Mouse (Mus musculus) heart, embryonic 12.5 days (tissue): ENCODE data around the gene Rsu1. TPM values are rescaled to one million over a fixed set of nuclear protein-coding genes. Genes with fewer than 3 reads are reported as not detected.

Experiments
- ATAC-seq: fragments of 200-750 bp; cut with Nextera tagmentation; 2 replicates; pipeline ENCODE4 v1.8.0; 2017; ENCODE audit warnings: moderate TSS enrichment, moderate library complexity; ENCODE audit not compliant: insufficient number of reproducible peaks, low FRiP score
- H3K27ac ChIP-seq: fragments of 300-500 bp; sonication (generic); 2 replicates; pipeline ENCODE4 v1.5.1; 2016; ENCODE audit warnings: mild to moderate bottlenecking, moderate library complexity; ENCODE audit not compliant: poor library complexity, severe bottlenecking
- H3K27me3 ChIP-seq: fragments of 300-500 bp; sonication (generic); replicated peaks from 2 replicates; pipeline ENCODE4 v1.6.1; 2016; ENCODE audit warnings: mild to moderate bottlenecking, moderate library complexity
- H3K36me3 ChIP-seq: fragments of 300-500 bp; sonication (generic); 2 replicates; pipeline ENCODE4 v1.6.1; 2016; ENCODE audit warnings: mild to moderate bottlenecking, moderate library complexity
- H3K4me1 ChIP-seq: fragments of 300-500 bp; sonication (generic); replicated peaks from 2 replicates; pipeline ENCODE4 v1.6.1; 2016; ENCODE audit warnings: mild to moderate bottlenecking
- H3K4me2 ChIP-seq: fragments of 300-500 bp; sonication (generic); 2 replicates; pipeline ENCODE4 v1.6.1; 2016; ENCODE audit warnings: mild to moderate bottlenecking, moderate library complexity
- H3K4me3 ChIP-seq: fragments of 300-500 bp; sonication (generic); 2 replicates; pipeline ENCODE4 v1.5.1; 2016; ENCODE audit warnings: mild to moderate bottlenecking
- H3K9ac ChIP-seq: fragments of 300-500 bp; sonication (generic); 2 replicates; pipeline ENCODE4 v1.6.1; 2016; ENCODE audit warnings: mild to moderate bottlenecking, moderate library complexity
- H3K9me3 ChIP-seq: fragments of 300-500 bp; sonication (generic); replicated peaks from 2 replicates; pipeline ENCODE4 v1.6.1; 2016; ENCODE audit warnings: mild to moderate bottlenecking, moderate library complexity
- WGBS: fragments of 180-500 bp; shearing (Covaris S2); methylation state at CpG from one replicate; pipeline ENCODE4 v1.1.7; 2016; 5-methylcytosine and 5-hydroxymethylcytosine counted together
- polyA plus RNA-seq: library from polyadenylated mRNA; unstranded; fragments of >200 nt; fragmentation: Nextera tagmentation; extraction: Ambion mirVana; gene quantifications from 2 replicates; pipeline ENCODE4 v1.2.1, GENCODE M21; 2016

Gene Rsu1
- 147 and 158 TPM in 2 replicates for polyA plus RNA-seq

DNA sequence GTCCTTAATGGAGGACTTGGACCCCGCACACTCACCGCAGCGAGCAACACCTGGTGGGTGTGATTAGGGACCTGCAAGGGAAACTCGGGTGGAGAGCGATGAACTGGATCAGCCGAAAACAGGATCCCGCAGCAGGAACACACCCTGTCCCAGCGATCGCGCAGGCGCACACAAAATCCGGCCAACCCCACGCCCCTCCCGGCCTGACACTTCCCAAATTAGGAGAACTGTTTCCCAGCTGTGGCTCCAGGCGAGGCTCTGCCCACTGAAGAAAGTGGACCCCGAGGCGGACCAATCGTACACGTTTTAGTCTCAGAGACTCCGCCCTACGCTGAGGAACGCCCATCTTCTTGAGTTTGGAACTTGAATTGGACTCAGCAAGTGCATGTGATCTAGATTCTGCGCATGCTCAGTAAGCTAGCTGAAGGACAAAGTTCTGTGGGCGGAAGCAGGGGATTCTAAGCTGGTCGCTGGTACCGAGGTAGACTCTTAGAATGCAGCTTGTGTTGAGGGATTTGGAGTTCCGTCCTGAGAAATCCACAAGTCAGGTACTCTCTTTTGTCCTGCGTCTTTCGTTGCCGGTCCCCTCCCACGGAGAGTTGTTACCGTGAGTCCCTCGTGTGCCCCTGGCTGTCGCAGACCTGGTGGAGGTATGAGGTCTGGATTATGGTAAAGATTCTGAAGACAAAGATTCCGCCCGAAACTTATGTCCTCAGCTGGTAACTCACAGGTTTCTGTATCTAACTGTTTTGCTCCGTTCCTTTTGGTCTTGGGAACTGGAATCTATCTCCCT, at the start of gene Rsu1:
Gene Rsu1, minus strand, starts transcription at position 251 of the 793 bp plus-strand sequence.
- Histone ChIP-seq H3K27ac (peak within 1 kb of the TSS; percentile 75), H3K4me1 (peaks cover 29% of the 10 kb centered on the region), H3K9ac (peak within 1 kb of the TSS; percentile 80), H3K4me2 (peak within 1 kb of the TSS; percentile 88), H3K9me3 (no peaks in the 10 kb centered on the region), H3K36me3 (peaks cover 13% of the 10 kb centered on the region), H3K27me3 (no peaks in the 10 kb centered on the region), H3K4me3 (peak within 1 kb of the TSS; percentile 67)
- WGBS, result under 1% methylated on average over 37 of the region's 37 CpGs
- peak; percentile 99 for ATAC-seq

DNA sequence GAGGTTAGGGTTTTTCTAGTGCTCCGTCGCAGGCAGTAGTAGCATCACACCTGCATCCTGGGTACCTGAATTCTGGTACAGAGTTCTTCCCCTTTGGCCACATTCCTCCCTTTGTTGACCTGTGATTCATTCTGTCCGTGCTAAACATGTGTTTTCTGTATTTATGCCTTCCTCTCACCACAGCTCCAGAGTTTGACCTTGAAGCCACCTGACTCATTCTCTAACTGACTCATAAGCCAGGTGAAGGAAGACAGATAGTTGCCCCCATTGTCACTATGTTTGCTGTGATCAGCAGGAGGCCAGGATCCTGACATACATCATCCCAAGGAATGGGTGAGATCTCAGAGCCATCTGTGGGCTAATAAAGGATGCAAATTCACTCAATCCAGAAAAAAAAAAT, 32.2 kb upstream of the Rsu1 start:
- Histone ChIP-seq H3K4me2 (no peak overlapping the region), H3K36me3 (no peaks in the 10 kb centered on the region), H3K27ac (no peak overlapping the region), H3K4me3 (no peak overlapping the region), H3K4me1 (no peaks in the 10 kb centered on the region), H3K27me3 (no peaks in the 10 kb centered on the region), H3K9ac (no peak overlapping the region), H3K9me3 (no peaks in the 10 kb centered on the region)
- ATAC-seq, result no peak
- WGBS, result 85% methylated on average over 3 of the region's 3 CpGs

- Histone ChIP-seq H3K4me2 (no peak overlapping the region), H3K9me3 (no peaks in the 10 kb centered on the region), H3K9ac (no peak overlapping the region), H3K27me3 (no peaks in the 10 kb centered on the region), H3K4me1 (0 out of 2 replicates have a peak, but pooled peaks cover 3% of the 10 kb centered on the region), H3K36me3 (no peaks in the 10 kb centered on the region), H3K4me3 (no peak overlapping the region), H3K27ac (no peak overlapping the region)
- WGBS, result 35% methylated on average over 3 of the region's 3 CpGs
- no peak for ATAC-seq
Observed at GRCm38 (mm10) chr2:13299031-13299430, 27.8 kb upstream of the Rsu1 start.

DNA sequence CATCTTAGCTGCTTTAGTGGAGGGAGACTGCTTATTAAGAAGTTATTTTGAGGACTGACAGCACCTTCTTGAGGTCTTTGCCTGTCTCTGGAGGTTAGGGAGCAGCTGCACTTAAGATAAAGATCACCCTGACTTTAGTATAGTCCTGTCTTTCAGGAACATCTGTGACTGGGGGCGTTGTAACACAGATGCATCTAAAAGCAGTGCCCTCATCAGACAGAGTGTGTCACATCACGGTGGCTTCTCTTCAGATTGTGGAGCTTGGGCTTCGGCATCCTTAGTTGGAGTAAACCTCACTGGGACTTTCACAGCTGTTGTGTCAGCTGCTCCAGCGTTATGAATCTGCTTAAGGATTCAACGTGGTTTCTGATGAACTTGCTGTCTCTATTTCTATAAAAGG, 26.5 kb upstream of the Rsu1 start:
- 41% methylated on average over 5 of the region's 5 CpGs for WGBS
- no peaks in the 10 kb centered on the region for H3K9me3 ChIP-seq

GRCm38 (mm10) chr2:13290661-13291060, 19.4 kb upstream of the Rsu1 start:
- H3K9ac ChIP-seq, result no peak overlapping the region
- 0 out of 2 replicates have a peak, but pooled peaks cover 4% of the 10 kb centered on the region for H3K4me1 ChIP-seq
- H3K4me3 ChIP-seq, result no peak overlapping the region
- no peaks in the 10 kb centered on the region for H3K36me3 ChIP-seq
- H3K27ac ChIP-seq, result no peak overlapping the region
- ATAC-seq, result no peak
- WGBS, result 2% methylated on average over 1 of the region's 1 CpGs
- H3K9me3 ChIP-seq, result no peaks in the 10 kb centered on the region
- no peaks in the 10 kb centered on the region for H3K27me3 ChIP-seq
- H3K4me2 ChIP-seq, result no peak overlapping the region

More for the DNA sequence above, 26.5 kb upstream of the Rsu1 start:
- ATAC-seq, result no peak
- no peak overlapping the region for H3K9ac ChIP-seq
- no peaks in the 10 kb centered on the region for H3K27me3 ChIP-seq
- H3K4me2 ChIP-seq, result no peak overlapping the region
- H3K4me1 ChIP-seq, result 0 out of 2 replicates have a peak, but pooled peaks cover 4% of the 10 kb centered on the region
- H3K4me3 ChIP-seq, result no peak overlapping the region
- no peak overlapping the region for H3K27ac ChIP-seq
- H3K36me3 ChIP-seq, result no peaks in the 10 kb centered on the region

GRCm38 (mm10) chr2:13290070-13290469, 18.9 kb upstream of the Rsu1 start:
- no peak overlapping the region for H3K9ac ChIP-seq
- H3K4me2 ChIP-seq, result no peak overlapping the region
- no peak overlapping the region for H3K27ac ChIP-seq
- no peaks in the 10 kb centered on the region for H3K36me3 ChIP-seq
- no peaks in the 10 kb centered on the region for H3K9me3 ChIP-seq
- 72% methylated on average over 3 of the region's 3 CpGs for WGBS
- no peaks in the 10 kb centered on the region for H3K27me3 ChIP-seq
- no peak for ATAC-seq
- no peak overlapping the region for H3K4me3 ChIP-seq
- 0 out of 2 replicates have a peak, but pooled peaks cover 4% of the 10 kb centered on the region for H3K4me1 ChIP-seq

DNA sequence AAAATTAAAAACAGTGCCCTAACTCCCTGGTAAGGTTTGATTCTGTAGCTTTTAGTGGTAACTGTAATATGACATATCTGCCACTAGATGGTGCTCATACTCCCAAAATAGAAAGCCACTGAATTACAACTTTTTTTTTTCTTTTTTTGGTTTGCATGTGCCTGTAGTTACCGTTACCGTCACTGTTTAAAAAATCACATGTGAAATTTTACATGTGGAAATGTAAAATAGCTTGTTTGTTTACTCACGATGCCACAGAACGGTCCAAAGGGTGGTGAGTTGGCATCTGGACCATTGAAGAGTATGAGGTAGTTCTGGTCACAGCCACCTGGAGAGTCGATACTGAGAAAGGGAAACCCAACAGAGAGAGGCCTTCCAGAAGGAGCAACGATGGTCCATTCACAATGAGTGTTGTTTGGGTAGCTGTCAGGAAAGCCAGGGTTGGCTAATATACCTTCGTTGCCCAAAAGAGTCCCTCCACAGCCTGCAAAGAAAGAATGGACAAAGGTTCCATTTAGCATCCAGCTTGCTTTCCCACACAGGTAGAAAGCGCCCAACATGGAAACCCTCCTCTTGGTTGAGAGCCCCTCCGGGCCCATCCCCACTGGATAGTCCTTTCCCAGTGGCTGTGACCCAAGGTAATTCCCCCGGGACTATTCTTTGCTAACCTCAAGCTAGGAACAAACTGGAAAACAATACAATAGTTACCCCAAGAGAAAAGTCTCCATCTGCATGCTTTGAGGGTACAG, 7.1 kb upstream of the Rsu1 start:
- ATAC-seq, result no peak
- no peak overlapping the region for H3K4me3 ChIP-seq
- WGBS, result 51% methylated on average over 10 of the region's 10 CpGs

GRCm38 (mm10) chr2:13275874-13276273, 4.7 kb upstream of the Rsu1 start:
- H3K9ac ChIP-seq, result no peak overlapping the region
- WGBS, result 55% methylated on average over 7 of the region's 7 CpGs
- no peak for ATAC-seq
- no peak overlapping the region for H3K4me3 ChIP-seq
- no peaks in the 10 kb centered on the region for H3K27me3 ChIP-seq
- no peaks in the 10 kb centered on the region for H3K36me3 ChIP-seq
- no peaks in the 10 kb centered on the region for H3K9me3 ChIP-seq
- no peak overlapping the region for H3K4me2 ChIP-seq
- no peak overlapping the region for H3K27ac ChIP-seq
- no peaks in the 10 kb centered on the region for H3K4me1 ChIP-seq

More for the DNA sequence above, 7.1 kb upstream of the Rsu1 start:
- H3K9ac ChIP-seq, result no peak overlapping the region
- H3K9me3 ChIP-seq, result no peaks in the 10 kb centered on the region
- peak overlapping the region; percentile 38; the same call in 1 of the 2 replicates for H3K4me2 ChIP-seq
- no peaks in the 10 kb centered on the region for H3K4me1 ChIP-seq
- H3K27ac ChIP-seq, result no peak overlapping the region
- no peaks in the 10 kb centered on the region for H3K36me3 ChIP-seq
- no peaks in the 10 kb centered on the region for H3K27me3 ChIP-seq

- Histone ChIP-seq H3K9me3 (no peaks in the 10 kb centered on the region), H3K4me2 (peak overlapping the region; percentile 88), H3K4me1 (peaks cover 32% of the 10 kb centered on the region), H3K9ac (peak overlapping the region; percentile 80), H3K27me3 (no peaks in the 10 kb centered on the region), H3K36me3 (peaks cover 15% of the 10 kb centered on the region), H3K27ac (peak overlapping the region; percentile 75), H3K4me3 (peak overlapping the region; percentile 67)
- ATAC-seq, result no peak; the same call in 1 of the 2 replicates
- 20% methylated on average over 8 of the region's 8 CpGs for WGBS
Observed at GRCm38 (mm10) chr2:13270736-13271135, 479 bp downstream of the Rsu1 start.

- Histone ChIP-seq H3K36me3 (peaks cover 19% of the 10 kb centered on the region), H3K9ac (no peak overlapping the region), H3K9me3 (no peaks in the 10 kb centered on the region), H3K27ac (no peak overlapping the region), H3K4me3 (no peak overlapping the region), H3K4me2 (no peak overlapping the region), H3K27me3 (no peaks in the 10 kb centered on the region), H3K4me1 (peaks cover 32% of the 10 kb centered on the region)
- WGBS, result 84% methylated on average over 4 of the region's 4 CpGs
- no peak for ATAC-seq
Observed at GRCm38 (mm10) chr2:13268681-13269293, 2.4 kb downstream of the Rsu1 start.

- Histone ChIP-seq H3K36me3 (peaks cover 39% of the 10 kb centered on the region), H3K27ac (no peak overlapping the region), H3K9ac (no peak overlapping the region), H3K27me3 (no peaks in the 10 kb centered on the region), H3K4me1 (peaks cover 26% of the 10 kb centered on the region), H3K9me3 (no peaks in the 10 kb centered on the region), H3K4me3 (no peak overlapping the region), H3K4me2 (no peak overlapping the region)
- ATAC-seq, result no peak
- 46% methylated on average over 4 of the region's 4 CpGs for WGBS
Observed at GRCm38 (mm10) chr2:13264875-13265274, 6.3 kb downstream of the Rsu1 start.
